Mouse (Mus musculus) C2C12 (cell line): ENCODE results near the gene Fam198a.

Experiments used
- CEBPB ChIP-seq: IDR thresholded peaks from one replicate; pipeline ENCODE4 v1.6.1; 2011; ENCODE audit warnings: low read depth, mild to moderate bottlenecking, control low read depth, moderate library complexity
- CTCF ChIP-seq: IDR thresholded peaks from one replicate; pipeline ENCODE4 v1.5.1; 2011; ENCODE audit not compliant: control insufficient read depth, insufficient read depth, insufficient read length
- MAX ChIP-seq: IDR thresholded peaks from one replicate; pipeline ENCODE4 v1.6.1; 2011; ENCODE audit warnings: mild to moderate bottlenecking, control low read depth
- USF1 ChIP-seq: IDR thresholded peaks from one replicate; pipeline ENCODE4 v1.6.1; 2011; ENCODE audit warnings: low read depth, mild to moderate bottlenecking, control low read depth, moderate library complexity

- peak; percentile 89 for TF ChIP-seq CEBPB
- TF ChIP-seq CTCF: no peak
- TF ChIP-seq USF1: no peak
- peak; percentile 78 for TF ChIP-seq MAX
Observed at GRCm38 (mm10) chr9:121914226-121914757, 36.5 kb upstream of the Fam198a start.
